Mouse (Mus musculus): Measurements from ENCODE around the gene Fstl1. TPM values are rescaled to one million over a fixed set of nuclear protein-coding genes. Genes with fewer than 3 reads are reported as not detected.

Fstl1 gene
- total and polyA plus RNA-seq, 3 experiments, result 0.34 to 0.87 (median 0.59) TPM

DNA sequence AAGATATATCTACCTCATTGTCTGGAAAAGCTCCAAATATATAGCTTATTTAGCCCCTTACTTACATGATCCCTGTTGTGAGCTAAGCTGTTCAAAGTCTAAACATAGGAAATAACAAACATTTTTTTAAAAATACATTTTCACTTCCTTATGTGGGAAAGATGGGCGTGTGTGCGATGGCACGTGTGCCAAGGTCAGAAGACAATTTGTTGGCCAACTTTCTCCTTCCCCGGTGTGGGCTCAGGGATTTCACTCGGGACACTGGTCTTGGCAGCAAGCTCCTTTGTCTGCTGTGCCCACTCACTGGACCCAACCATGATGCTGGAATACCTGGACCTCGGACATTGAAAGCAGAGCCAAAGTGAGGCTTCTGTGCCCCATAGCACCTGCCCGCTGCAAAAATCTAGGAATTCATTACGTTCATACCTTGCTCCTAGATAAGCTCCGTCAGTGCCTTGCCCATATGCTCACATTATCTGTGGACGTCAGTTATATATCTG lies 19.0 kb downstream of the Fstl1 start:
- in situ Hi-C loops (cut with MboI; ENCODE audit: low pct_ligation_motif_present, low pct_unique_long_range_greater_than_20kb, low sequenced_read_pairs) (no loop called here), dilution Hi-C loops (cut with MboI; ENCODE audit: extremely low pct_ligation_motif_present, extremely low pct_unique_long_range_greater_than_20kb, low sequenced_read_pairs) (no loop called here)
- Histone ChIP-seq H3K79me2 (replicated peaks; ENCODE audit: control insufficient read depth, extremely low read depth, insufficient read depth, poor library complexity, severe bottlenecking) (no peaks in the 10 kb centered on the region), H3K27me3 (replicated peaks) (no peaks in the 10 kb centered on the region), H3K4me1 (ENCODE audit: control insufficient read depth in 1 of 2, insufficient read depth in 2 of 2) (peaks cover 2 to 3% of the 10 kb centered on the region in 2 experiments; a peak in 3 of 4 replicates), H3K4me2 (ENCODE audit: insufficient read depth, low read depth, poor library complexity, severe bottlenecking) (no peak overlapping the region), H3K27ac (ENCODE audit: insufficient read depth, low read depth) (no peak overlapping the region), H3K36me3 (replicated peaks in 1 of 2; ENCODE audit: control insufficient read depth in 1 of 2, insufficient read depth in 1 of 2, low read length in 1 of 2) (no peaks in the 10 kb centered on the region), H3K9me3 (replicated peaks; ENCODE audit: low read length) (peaks cover 2% of the 10 kb centered on the region), H3K9ac (ENCODE audit: insufficient read depth, low read depth) (no peak overlapping the region), H3K4me3 (replicated peaks in 1 of 3; ENCODE audit: low read depth in 2 of 3, low read length in 2 of 3, poor library complexity in 1 of 3) (no peak overlapping the region)
- DNase-seq (ENCODE audit: extremely low read depth), result no peak
- no peak for TF ChIP-seq CHD1 (IDR thresholded peaks at IDR 0.05; ENCODE audit: low read depth, low read length)
- no peak for TF ChIP-seq MEF2A (IDR thresholded peaks at IDR 0.05; ENCODE audit: borderline replicate concordance, low read depth, low read length)
- peak; percentile 45; the same call in 1 of the 2 replicates for TF ChIP-seq BHLHE40 (IDR thresholded peaks at IDR 0.05; ENCODE audit: low read depth, low read length)
- no peak for TF ChIP-seq NELFE (IDR thresholded peaks at IDR 0.05; ENCODE audit: low read depth, low read length)
- TF ChIP-seq IRF4 (IDR thresholded peaks at IDR 0.05; ENCODE audit: low read depth, low read length), result no peak
- TF ChIP-seq CTCF (conservative IDR thresholded peaks at IDR 0.05 in 1 of 2, IDR thresholded peaks at IDR 0.05 in 1 of 2; ENCODE audit: low read depth in 2 of 2, low read length in 2 of 2), result no peak
- no peak for TF ChIP-seq ZKSCAN1 (IDR thresholded peaks at IDR 0.05; ENCODE audit: borderline replicate concordance, low read depth, low read length)
- no peak for TF ChIP-seq ETS1 (conservative IDR thresholded peaks at IDR 0.05; ENCODE audit: low read depth, low read length)

- Histone ChIP-seq H3K9me3 (replicated peaks; ENCODE audit: low read length) (peaks cover 2% of the 10 kb centered on the region), H3K27ac (ENCODE audit: insufficient read depth, low read depth) (no peak overlapping the region), H3K4me3 (replicated peaks in 1 of 3; ENCODE audit: low read depth in 2 of 3, low read length in 2 of 3, poor library complexity in 1 of 3) (no peak overlapping the region), H3K36me3 (replicated peaks in 1 of 2; ENCODE audit: control insufficient read depth in 1 of 2, insufficient read depth in 1 of 2, low read length in 1 of 2) (no peaks in the 10 kb centered on the region), H3K4me1 (ENCODE audit: control insufficient read depth in 1 of 2, insufficient read depth in 2 of 2) (peaks cover 2 to 3% of the 10 kb centered on the region in 2 experiments; a peak in 3 of 4 replicates), H3K27me3 (replicated peaks) (no peaks in the 10 kb centered on the region), H3K79me2 (replicated peaks; ENCODE audit: control insufficient read depth, extremely low read depth, insufficient read depth, poor library complexity, severe bottlenecking) (no peaks in the 10 kb centered on the region), H3K4me2 (ENCODE audit: insufficient read depth, low read depth, poor library complexity, severe bottlenecking) (no peak overlapping the region), H3K9ac (ENCODE audit: insufficient read depth, low read depth) (no peak overlapping the region)
- DNase-seq (ENCODE audit: extremely low read depth), result no peak
- in situ Hi-C loops (cut with MboI; ENCODE audit: low pct_ligation_motif_present, low pct_unique_long_range_greater_than_20kb, low sequenced_read_pairs) (no loop called here), dilution Hi-C loops (cut with MboI; ENCODE audit: extremely low pct_ligation_motif_present, extremely low pct_unique_long_range_greater_than_20kb, low sequenced_read_pairs) (no loop called here)
- no peak for TF ChIP-seq POLR2AphosphoS2 (IDR thresholded peaks at IDR 0.05; ENCODE audit: low read depth, low read length)
- TF ChIP-seq NRF1 (IDR thresholded peaks at IDR 0.05; ENCODE audit: low read depth, low read length), result no peak
- TF ChIP-seq HCFC1 (IDR thresholded peaks at IDR 0.05; ENCODE audit: low read depth, low read length), result no peak
- TF ChIP-seq MAZ (IDR thresholded peaks at IDR 0.05; ENCODE audit: low read depth, low read length), result no peak
- TF ChIP-seq JUND (conservative IDR thresholded peaks at IDR 0.05; ENCODE audit: low read depth, low read length), result no peak
- no peak for TF ChIP-seq RAD21 (IDR thresholded peaks at IDR 0.05; ENCODE audit: low read depth, low read length)
- no peak for TF ChIP-seq ZC3H11A (IDR thresholded peaks at IDR 0.05; ENCODE audit: low read depth, low read length)
- TF ChIP-seq MAFK (IDR thresholded peaks at IDR 0.05; ENCODE audit: insufficient replicate concordance, low read length), result no peak
Measured at GRCm38 (mm10) chr16:37796270-37796669, 19.6 kb downstream of the Fstl1 start.
